Mouse (Mus musculus) kidney, postnatal 0 days (tissue): ENCODE data around the gene Pafah2. TPM values are rescaled to one million over a fixed set of nuclear protein-coding genes. Genes with fewer than 3 reads are reported as not detected.

ENCODE experiments used
- ATAC-seq: fragments of 200-750 bp; cut with Nextera tagmentation; replicated peaks from 2 replicates; pipeline ENCODE4 v1.8.0; 2017; ENCODE audit warnings: low read depth, moderate number of reproducible peaks, moderate TSS enrichment, moderate library complexity; ENCODE audit not compliant: low FRiP score
- DNase-seq: peaks from one replicate; pipeline ENCODE4 v3.0.0-alpha.2; 2016; ENCODE audit warnings: low spot score
- H3K27ac ChIP-seq: fragments of 300-500 bp; sonication (generic); 2 replicates; pipeline ENCODE4 v1.5.1; 2014; ENCODE audit warnings: mild to moderate bottlenecking
- H3K27me3 ChIP-seq: fragments of 300-500 bp; sonication (generic); 2 replicates; pipeline ENCODE4 v1.6.1; 2014; ENCODE audit warnings: low read length, mixed read lengths; ENCODE audit not compliant: insufficient read depth
- H3K36me3 ChIP-seq: fragments of 300-500 bp; sonication (generic); 2 replicates; pipeline ENCODE4 v1.6.1; 2014; ENCODE audit warnings: low read length, mixed read lengths; ENCODE audit not compliant: insufficient read depth
- H3K4me1 ChIP-seq: fragments of 300-500 bp; sonication (generic); replicated peaks from 2 replicates; pipeline ENCODE4 v1.6.1; 2014; ENCODE audit warnings: antibody characterized with exemption, low read length, mixed read lengths; ENCODE audit not compliant: insufficient read depth
- H3K4me2 ChIP-seq: fragments of 300-500 bp; sonication (generic); 2 replicates; pipeline ENCODE4 v1.6.1; 2014; ENCODE audit warnings: mild to moderate bottlenecking, low read length, moderate library complexity, mixed read lengths
- H3K4me3 ChIP-seq: fragments of 300-500 bp; sonication (generic); replicated peaks from 2 replicates; pipeline ENCODE4 v1.5.1; 2014; ENCODE audit warnings: low read depth, low read length
- H3K9ac ChIP-seq: fragments of 300-500 bp; sonication (generic); 2 replicates; pipeline ENCODE4 v1.6.1; 2014; ENCODE audit warnings: low read depth, low read length
- H3K9me3 ChIP-seq: fragments of 300-500 bp; sonication (generic); replicated peaks from 2 replicates; pipeline ENCODE4 v1.6.1; 2016; ENCODE audit warnings: low read length, inconsistent platforms, mixed read lengths
- CTCF ChIP-seq: IDR thresholded peaks from 2 replicates; pipeline ENCODE4 v1.5.1; 2016; ENCODE audit warnings: antibody characterized with exemption, low read depth, mild to moderate bottlenecking, moderate library complexity
- WGBS: fragments of 180-500 bp; shearing (Covaris S2); extraction: QIAGEN DNeasy Blood & Tissue Kit; methylation state at CpG from one replicate; pipeline ENCODE4 v1.1.7; 2014; 5-methylcytosine and 5-hydroxymethylcytosine counted together
- polyA plus RNA-seq: library from polyadenylated mRNA; unstranded; fragments of >200 nt; fragmentation: Nextera tagmentation; extraction: Ambion mirVana; gene quantifications from 2 replicates; pipeline ENCODE4 v1.2.1, GENCODE M21; 2015

Pafah2 gene
- polyA plus RNA-seq, 1 experiment from 2014 or later, result 22.7 TPM

DNA sequence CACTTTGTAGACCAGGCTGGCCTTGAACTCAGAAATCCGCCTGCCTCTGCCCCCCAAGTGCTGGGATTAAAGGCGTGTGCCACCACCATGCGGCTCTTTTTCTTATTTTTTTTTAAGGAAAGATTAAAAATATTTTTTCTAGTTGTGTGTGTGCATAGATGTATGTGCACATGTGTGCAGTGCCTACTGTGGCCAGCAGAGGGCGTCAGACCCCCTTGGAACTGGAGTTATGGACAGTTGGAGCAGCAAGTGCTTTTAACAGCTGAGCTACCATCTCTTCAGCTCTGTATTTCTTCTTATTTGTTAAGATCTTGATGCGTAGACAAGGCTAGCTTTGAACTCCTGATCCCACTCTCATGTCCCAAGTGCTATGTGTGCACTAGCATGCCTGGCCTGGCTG lies 13.2 kb downstream of the Pafah2 start:
- H3K4me2 ChIP-seq, result no peak overlapping the region
- no peaks in the 10 kb centered on the region for H3K9me3 ChIP-seq
- no peak for ATAC-seq
- H3K27me3 ChIP-seq, result no peaks in the 10 kb centered on the region
- no peak for DNase-seq
- no peak overlapping the region for H3K9ac ChIP-seq
- H3K36me3 ChIP-seq, result 0 out of 2 replicates have a peak, but pooled peaks cover under 1% of the 10 kb centered on the region
- H3K4me3 ChIP-seq, result no peak overlapping the region
- no peaks in the 10 kb centered on the region for H3K4me1 ChIP-seq
- TF ChIP-seq CTCF, result peak; percentile 56
- WGBS, result 69% methylated on average over 5 of the region's 5 CpGs
- no peak overlapping the region for H3K27ac ChIP-seq

DNA sequence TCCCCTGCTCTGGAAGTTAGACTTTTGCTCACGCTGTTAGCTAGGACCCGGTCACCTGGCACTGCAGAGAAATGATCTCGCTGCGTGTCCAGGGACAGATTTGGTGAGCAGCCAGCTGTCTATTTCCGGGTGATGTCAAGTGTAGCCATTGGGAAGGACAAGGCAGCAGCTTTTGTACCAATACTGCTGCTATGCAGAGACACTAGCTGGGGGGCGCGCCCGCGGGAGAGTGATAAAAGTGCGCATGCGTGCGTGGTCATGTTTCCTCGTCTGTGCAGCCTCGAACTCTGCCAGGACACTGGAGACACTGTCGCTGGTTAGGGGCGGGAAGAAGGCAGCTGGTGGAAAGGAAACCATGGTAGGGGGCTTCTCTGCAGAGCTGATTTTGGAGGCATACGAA lies 20.1 kb downstream of the Pafah2 start:
- WGBS, result 77% methylated on average over 17 of the region's 17 CpGs
- DNase-seq (no peak), ATAC-seq (no peak)
- H3K4me1 ChIP-seq, result no peaks in the 10 kb centered on the region
- H3K4me2 ChIP-seq, result no peak overlapping the region
- no peak overlapping the region for H3K4me3 ChIP-seq
- H3K9me3 ChIP-seq, result no peaks in the 10 kb centered on the region
- H3K9ac ChIP-seq, result no peak overlapping the region
- no peaks in the 10 kb centered on the region for H3K27me3 ChIP-seq
- no peak for TF ChIP-seq CTCF
- peaks cover 16% of the 10 kb centered on the region; the same call in 1 of the 2 replicates for H3K36me3 ChIP-seq
- no peak overlapping the region for H3K27ac ChIP-seq

DNA sequence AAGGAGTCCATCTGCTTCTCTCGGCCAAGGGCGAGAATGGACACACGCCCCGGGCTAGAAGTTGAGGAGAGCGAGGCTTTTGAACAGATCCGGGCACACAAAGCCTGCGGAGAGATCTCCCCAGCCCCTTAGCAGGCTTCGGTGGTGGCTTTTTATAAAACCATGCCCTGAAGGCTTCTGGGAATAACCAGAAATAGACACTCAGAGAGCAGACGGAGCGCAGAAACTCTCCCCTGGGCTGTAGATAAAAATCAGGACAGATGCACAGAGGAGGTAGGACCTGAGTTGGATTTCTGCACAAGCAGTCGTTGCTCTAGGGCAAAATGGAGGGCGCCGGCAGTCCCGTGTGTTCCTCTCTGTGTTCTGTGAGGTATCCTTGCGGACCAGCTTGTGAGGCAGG lies 20.5 kb downstream of the Pafah2 start:
- no peak for TF ChIP-seq CTCF
- WGBS, result 77% methylated on average over 15 of the region's 15 CpGs
- DNase-seq, result no peak
- Histone ChIP-seq H3K4me2 (no peak overlapping the region), H3K9me3 (no peaks in the 10 kb centered on the region), H3K27ac (no peak overlapping the region), H3K4me3 (no peak overlapping the region), H3K4me1 (no peaks in the 10 kb centered on the region), H3K27me3 (no peaks in the 10 kb centered on the region), H3K36me3 (peaks cover 16% of the 10 kb centered on the region; the same call in 1 of the 2 replicates), H3K9ac (no peak overlapping the region)
- ATAC-seq, result no peak

DNA sequence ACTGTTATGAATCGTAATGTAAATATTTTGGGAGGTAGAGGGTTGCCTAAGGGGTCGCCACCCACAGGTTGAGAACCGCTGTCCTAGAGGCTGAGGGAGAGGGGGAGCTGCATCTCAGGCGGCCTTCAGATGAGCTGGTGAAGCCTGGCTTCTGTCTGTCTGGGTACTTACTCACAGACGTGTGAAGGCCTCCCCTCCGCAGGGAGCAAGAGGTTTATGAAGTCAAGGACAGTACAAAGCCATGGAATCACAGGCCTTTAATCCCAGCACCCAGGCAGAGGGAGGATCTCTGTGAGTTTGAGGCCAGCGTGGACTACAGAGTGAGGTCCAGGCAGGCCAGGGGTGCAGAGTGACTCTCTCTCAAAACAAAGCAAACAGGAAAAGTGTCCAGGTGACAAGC lies 21.0 kb downstream of the Pafah2 start:
- no peak for DNase-seq
- ATAC-seq, result no peak
- Histone ChIP-seq H3K36me3 (peaks cover 16% of the 10 kb centered on the region; the same call in 1 of the 2 replicates), H3K4me3 (no peak overlapping the region), H3K27me3 (no peaks in the 10 kb centered on the region), H3K4me1 (no peaks in the 10 kb centered on the region), H3K27ac (no peak overlapping the region), H3K4me2 (no peak overlapping the region), H3K9me3 (no peaks in the 10 kb centered on the region), H3K9ac (no peak overlapping the region)
- no peak for TF ChIP-seq CTCF
- WGBS, result 63% methylated on average over 7 of the region's 7 CpGs

DNA sequence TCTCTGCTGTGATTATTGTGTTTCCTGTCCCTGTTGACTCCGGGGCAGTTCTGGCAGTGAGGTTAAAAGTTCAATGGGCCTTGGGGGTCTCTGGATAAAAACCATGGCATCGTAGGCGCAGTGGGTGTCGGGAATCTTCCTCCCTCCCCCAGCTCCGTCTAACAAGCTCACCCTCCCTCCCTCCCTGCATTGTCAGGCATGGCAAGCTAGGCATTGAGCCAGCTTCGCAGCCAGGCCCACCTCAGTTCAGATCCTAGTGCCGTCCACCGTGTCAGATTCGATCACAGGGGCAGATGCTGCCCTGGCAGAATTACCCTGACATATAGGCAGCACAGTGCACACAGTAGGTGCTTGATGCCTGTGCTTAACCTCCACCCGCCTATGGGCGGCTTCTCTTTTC lies 25.9 kb downstream of the Pafah2 start:
- ATAC-seq (no peak), DNase-seq (no peak)
- no peaks in the 10 kb centered on the region for H3K27me3 ChIP-seq
- H3K4me2 ChIP-seq, result no peak overlapping the region
- no peak overlapping the region for H3K9ac ChIP-seq
- 59% methylated on average over 11 of the region's 11 CpGs for WGBS
- H3K4me3 ChIP-seq, result no peak overlapping the region
- no peak overlapping the region for H3K27ac ChIP-seq
- H3K9me3 ChIP-seq, result no peaks in the 10 kb centered on the region
- H3K36me3 ChIP-seq, result 0 out of 2 replicates have a peak, but pooled peaks cover 15% of the 10 kb centered on the region
- TF ChIP-seq CTCF, result no peak
- no peaks in the 10 kb centered on the region for H3K4me1 ChIP-seq

DNA sequence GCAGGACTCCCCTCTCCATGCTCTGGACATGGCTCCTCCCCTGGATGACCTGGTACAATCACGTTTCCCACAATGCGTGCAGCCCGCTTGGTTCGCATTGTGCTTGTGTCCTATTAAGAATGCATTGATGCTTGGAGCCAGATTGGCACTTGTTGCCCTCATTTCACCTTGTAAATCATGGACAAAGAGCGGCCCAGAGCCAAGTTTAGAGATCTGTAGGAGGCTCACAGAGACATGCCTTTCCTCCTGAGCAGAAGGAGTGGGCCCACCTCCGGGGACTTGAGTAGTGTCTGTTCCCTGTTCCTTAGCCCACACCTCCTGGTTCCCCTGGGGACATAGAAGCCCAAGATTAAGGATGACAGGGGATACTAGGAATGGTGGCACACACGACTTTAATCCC lies 27.8 kb downstream of the Pafah2 start:
- no peak overlapping the region for H3K4me2 ChIP-seq
- H3K27me3 ChIP-seq, result no peaks in the 10 kb centered on the region
- no peaks in the 10 kb centered on the region for H3K9me3 ChIP-seq
- no peak overlapping the region for H3K4me3 ChIP-seq
- 0 out of 2 replicates have a peak, but pooled peaks cover 12% of the 10 kb centered on the region for H3K36me3 ChIP-seq
- TF ChIP-seq CTCF, result no peak
- H3K27ac ChIP-seq, result no peak overlapping the region
- ATAC-seq (no peak), DNase-seq (no peak)
- WGBS, result 88% methylated on average over 7 of the region's 7 CpGs
- H3K9ac ChIP-seq, result no peak overlapping the region
- no peaks in the 10 kb centered on the region for H3K4me1 ChIP-seq

DNA sequence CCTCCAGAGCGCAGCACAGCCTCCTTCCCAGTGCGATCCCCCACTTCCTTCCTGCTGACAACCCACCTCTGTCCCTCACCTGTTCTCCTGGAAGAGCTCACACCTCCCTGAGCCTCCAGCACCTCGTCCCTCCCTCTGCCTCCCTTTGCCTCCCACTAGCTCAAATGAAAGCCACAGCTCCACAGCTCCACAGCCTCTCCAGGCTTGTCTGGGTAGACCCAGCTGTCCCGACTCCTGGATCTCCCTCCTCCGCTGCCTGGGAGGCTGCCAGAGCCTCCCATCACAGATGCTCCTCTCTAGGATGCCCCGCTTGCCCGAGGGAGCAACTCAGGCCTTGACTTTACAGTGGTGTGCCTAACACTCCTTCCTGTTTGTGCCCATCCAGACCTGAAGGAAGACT lies 29.0 kb downstream of the Pafah2 start:
- 62% methylated on average over 7 of the region's 7 CpGs for WGBS
- no peak overlapping the region for H3K9ac ChIP-seq

More for the DNA sequence above, 29.0 kb downstream of the Pafah2 start:
- Histone ChIP-seq H3K27me3 (no peaks in the 10 kb centered on the region), H3K4me1 (no peaks in the 10 kb centered on the region), H3K27ac (no peak overlapping the region), H3K4me3 (no peak overlapping the region), H3K9me3 (no peaks in the 10 kb centered on the region), H3K4me2 (no peak overlapping the region), H3K36me3 (0 out of 2 replicates have a peak, but pooled peaks cover 12% of the 10 kb centered on the region)
- no peak for DNase-seq
- TF ChIP-seq CTCF, result no peak
- ATAC-seq, result no peak
